Mouse (Mus musculus): ENCODE measurements around the gene Mecp2. TPM values are rescaled to one million over a fixed set of nuclear protein-coding genes. Genes with fewer than 3 reads are reported as not detected.

Gene Mecp2
- polyA plus RNA-seq, 1 experiment from 2014 or later: 12.4 TPM

- Histone ChIP-seq H3K4me3 (no peak overlapping the region), H3K36me3 (replicated peaks) (no peaks in the 10 kb centered on the region), H3K9me3 (no peaks in the 10 kb centered on the region), H3K4me1 (peaks cover 9% of the 10 kb centered on the region; the same call in 1 of the 2 replicates), H3K27ac (replicated peaks) (no peak overlapping the region), H3K27me3 (replicated peaks; ENCODE audit: low read depth, poor library complexity, severe bottlenecking) (no peaks in the 10 kb centered on the region)
- DNase-seq (ENCODE audit: low spot score): no peak
- WGBS: 78% methylated on average over 3 of the region's 3 CpGs
Measured at GRCm38 (mm10) chrX:74001024-74001423, 134.1 kb downstream of the Mecp2 start.

- DNase-seq (ENCODE audit: low spot score): peak; percentile 53
- 29% methylated on average over 8 of the region's 8 CpGs for WGBS
- no peaks in the 10 kb centered on the region for H3K36me3 ChIP-seq (replicated peaks)
- H3K27me3 ChIP-seq (replicated peaks; ENCODE audit: low read depth, poor library complexity, severe bottlenecking): no peaks in the 10 kb centered on the region
- H3K9me3 ChIP-seq: no peaks in the 10 kb centered on the region
- no peak overlapping the region for H3K4me3 ChIP-seq
- H3K27ac ChIP-seq (replicated peaks): peak overlapping the region; percentile 59; the same call in 1 of the 2 replicates
- peaks cover 9% of the 10 kb centered on the region; the same call in 1 of the 2 replicates for H3K4me1 ChIP-seq
Measured at GRCm38 (mm10) chrX:73998911-73999869, 136.0 kb downstream of the Mecp2 start.

- Histone ChIP-seq H3K9me3 (no peaks in the 10 kb centered on the region), H3K36me3 (replicated peaks) (no peaks in the 10 kb centered on the region), H3K4me3 (no peak overlapping the region), H3K27ac (replicated peaks) (no peak overlapping the region), H3K4me1 (no peaks in the 10 kb centered on the region), H3K27me3 (replicated peaks; ENCODE audit: low read depth, poor library complexity, severe bottlenecking) (no peaks in the 10 kb centered on the region)
- WGBS: 71% methylated on average over 1 of the region's 1 CpGs
- DNase-seq (ENCODE audit: low spot score): no peak
Measured at GRCm38 (mm10) chrX:73977783-73978182, 157.4 kb downstream of the Mecp2 start.

MicroRNAs encoded within 50 kb of the gene (microRNA counts, 519-probe panel; counts per million panel counts)
- microRNA mmu-miR-718: 188 counts per million, percentile 57 among the panel's probes with 10 or more counts

Small RNAs within 50 kb of the gene (microRNA-seq; reads per million reads assigned to microRNA genes)
- gene Mir5132 (2.7 reads per million), gene Mir718 (not detected)

Other genes with a start within 250 kb of the Mecp2 start
- gene Avpr2, start 243.3 kb downstream of the Mecp2 start, polyA plus RNA-seq (2016; fragmentation: Nextera tagmentation; extraction: Ambion mirVana): 0.05 and 0.07 TPM in 2 replicates
- 8.0 and 8.2 TPM in 2 replicates for gene L1cam, start 239.3 kb downstream of the Mecp2 start, polyA plus RNA-seq (2016; fragmentation: Nextera tagmentation; extraction: Ambion mirVana)
- gene Arhgap4, start 213.5 kb downstream of the Mecp2 start, polyA plus RNA-seq (2016; fragmentation: Nextera tagmentation; extraction: Ambion mirVana): 2.1 and 2.6 TPM in 2 replicates
- 169 and 181 TPM in 2 replicates for gene Naa10, start 213.4 kb downstream of the Mecp2 start, polyA plus RNA-seq (2016; fragmentation: Nextera tagmentation; extraction: Ambion mirVana)
- gene Renbp, start 204.5 kb downstream of the Mecp2 start, polyA plus RNA-seq (2016; fragmentation: Nextera tagmentation; extraction: Ambion mirVana): 22.4 and 23.3 TPM in 2 replicates
- 79.9 and 84.5 TPM in 2 replicates for gene Hcfc1, start 169.0 kb downstream of the Mecp2 start, polyA plus RNA-seq (2016; fragmentation: Nextera tagmentation; extraction: Ambion mirVana)
- gene Irak1, start 111.4 kb downstream of the Mecp2 start, polyA plus RNA-seq (2016; fragmentation: Nextera tagmentation; extraction: Ambion mirVana): 54.0 and 62.2 TPM in 2 replicates
- not detected in 2 replicates for gene Opn1mw, start 7.9 kb downstream of the Mecp2 start, polyA plus RNA-seq (2016; fragmentation: Nextera tagmentation; extraction: Ambion mirVana)
- gene Tex28, start 32.5 kb upstream of the Mecp2 start, polyA plus RNA-seq (2016; fragmentation: Nextera tagmentation; extraction: Ambion mirVana): not detected in 2 replicates
- gene Tktl1, start 41.9 kb upstream of the Mecp2 start, polyA plus RNA-seq (2016; fragmentation: Nextera tagmentation; extraction: Ambion mirVana): 0.10 TPM in 1 of 2 replicates, not detected in the other
- 315 and 331 TPM in 2 replicates for gene Flna, start 114.5 kb upstream of the Mecp2 start, polyA plus RNA-seq (2016; fragmentation: Nextera tagmentation; extraction: Ambion mirVana)
- 25.9 and 27.8 TPM in 2 replicates for gene Emd, start 119.3 kb upstream of the Mecp2 start, polyA plus RNA-seq (2016; fragmentation: Nextera tagmentation; extraction: Ambion mirVana)
- gene Rpl10, start 135.4 kb upstream of the Mecp2 start, polyA plus RNA-seq (2016; fragmentation: Nextera tagmentation; extraction: Ambion mirVana): 846 and 850 TPM in 2 replicates
- gene Taz, start 146.5 kb upstream of the Mecp2 start, polyA plus RNA-seq (2016; fragmentation: Nextera tagmentation; extraction: Ambion mirVana): 68.8 and 70.4 TPM in 2 replicates
- gene Dnase1l1, start 147.0 kb upstream of the Mecp2 start, polyA plus RNA-seq (2016; fragmentation: Nextera tagmentation; extraction: Ambion mirVana): 4.2 and 4.7 TPM in 2 replicates
- 86.4 and 91.5 TPM in 2 replicates for gene Atp6ap1, start 161.7 kb upstream of the Mecp2 start, polyA plus RNA-seq (2016; fragmentation: Nextera tagmentation; extraction: Ambion mirVana)
- 231 and 251 TPM in 2 replicates for gene Gdi1, start 169.6 kb upstream of the Mecp2 start, polyA plus RNA-seq (2016; fragmentation: Nextera tagmentation; extraction: Ambion mirVana)
- 60.2 and 60.4 TPM in 2 replicates for gene Fam50a, start 177.7 kb upstream of the Mecp2 start, polyA plus RNA-seq (2016; fragmentation: Nextera tagmentation; extraction: Ambion mirVana)
- 18.3 and 19.6 TPM in 2 replicates for gene Plxna3, start 193.7 kb upstream of the Mecp2 start, polyA plus RNA-seq (2016; fragmentation: Nextera tagmentation; extraction: Ambion mirVana)
- 114 and 119 TPM in 2 replicates for gene Lage3, start 218.3 kb upstream of the Mecp2 start, polyA plus RNA-seq (2016; fragmentation: Nextera tagmentation; extraction: Ambion mirVana)
- gene Ubl4a, start 237.9 kb upstream of the Mecp2 start, polyA plus RNA-seq (2016; fragmentation: Nextera tagmentation; extraction: Ambion mirVana): 61.1 and 69.8 TPM in 2 replicates
- 12.3 and 13.0 TPM in 2 replicates for gene Slc10a3, start 238.0 kb upstream of the Mecp2 start, polyA plus RNA-seq (2016; fragmentation: Nextera tagmentation; extraction: Ambion mirVana)

Measured in embryonic facial prominence, embryonic 10.5 days (tissue).